Mouse (Mus musculus): Measurements from ENCODE around the gene Ush2a. TPM values are rescaled to one million over a fixed set of nuclear protein-coding genes. Genes with fewer than 3 reads are reported as not detected.
A peak's percentile ranks its signal among the peaks of the same experiment; 100 is the strongest.

Ush2a gene
- polyA plus RNA-seq, 1 experiment from 2014 or later = not detected

DNA sequence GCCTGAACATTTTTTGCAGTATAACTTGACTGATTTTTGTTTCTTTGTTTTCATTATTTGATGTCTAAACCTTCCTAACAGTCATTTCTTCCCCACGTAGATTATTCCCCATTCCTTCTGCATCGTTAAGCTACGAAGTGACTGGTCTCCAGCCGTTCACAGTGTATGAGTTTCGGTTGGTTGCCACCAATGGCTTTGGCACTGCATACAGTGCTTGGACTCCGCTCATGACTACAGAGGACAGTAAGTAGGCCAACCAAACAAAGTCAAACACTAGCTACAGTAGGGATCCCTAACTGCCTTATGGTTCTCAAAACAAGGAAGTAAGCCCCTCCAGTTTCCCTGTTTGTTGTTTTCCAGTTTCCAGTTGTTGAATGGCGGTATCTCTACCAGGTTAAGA lies 453.1 kb downstream of the Ush2a start:
- H3K36me3 ChIP-seq (replicated peaks; ENCODE audit: insufficient read depth, low read length) = no peaks in the 10 kb centered on the region
- TF ChIP-seq CTCF (IDR thresholded peaks at IDR 0.05; ENCODE audit: low read depth) = no peak
- TF ChIP-seq EP300 (IDR thresholded peaks at IDR 0.05; ENCODE audit: low read depth) = no peak
- ATAC-seq (no peak), DNase-seq (no peak)
- H3K4me2 ChIP-seq (ENCODE audit: low read depth, low read length) = no peak overlapping the region
- 83% methylated on average over 7 of the region's 7 CpGs for WGBS (ENCODE audit: insufficient replicate concordance)
- H3K9ac ChIP-seq (replicated peaks) = no peak overlapping the region
- H3K9me3 ChIP-seq (ENCODE audit: low read length) = no peaks in the 10 kb centered on the region
- no peak overlapping the region for H3K27ac ChIP-seq (ENCODE audit: low read depth)
- H3K27me3 ChIP-seq (ENCODE audit: insufficient read depth, low read length) = no peaks in the 10 kb centered on the region
- H3K4me3 ChIP-seq (ENCODE audit: low read depth, low read length) = no peak overlapping the region
- no peaks in the 10 kb centered on the region for H3K4me1 ChIP-seq (ENCODE audit: insufficient read depth)

- Histone ChIP-seq H3K9me3 (ENCODE audit: low read length) (no peaks in the 10 kb centered on the region), H3K27me3 (ENCODE audit: insufficient read depth, low read length) (no peaks in the 10 kb centered on the region), H3K4me3 (ENCODE audit: low read depth, low read length) (no peak overlapping the region), H3K36me3 (replicated peaks; ENCODE audit: insufficient read depth, low read length) (no peaks in the 10 kb centered on the region), H3K4me1 (ENCODE audit: insufficient read depth) (no peaks in the 10 kb centered on the region), H3K27ac (ENCODE audit: low read depth) (no peak overlapping the region), H3K4me2 (ENCODE audit: low read depth, low read length) (no peak overlapping the region), H3K9ac (replicated peaks) (no peak overlapping the region)
- no peak for TF ChIP-seq EP300 (IDR thresholded peaks at IDR 0.05; ENCODE audit: low read depth)
- no peak for TF ChIP-seq CTCF (IDR thresholded peaks at IDR 0.05; ENCODE audit: low read depth)
- DNase-seq = no peak
- WGBS (ENCODE audit: insufficient replicate concordance) = 74% methylated on average over 3 of the region's 3 CpGs
- 0 out of 2 replicates have a peak, but pooled peaks have one; percentile 29 for ATAC-seq
These were observed 455.1 kb downstream of the Ush2a start for GRCm38 (mm10) chr1:188716886-188717285.

DNA sequence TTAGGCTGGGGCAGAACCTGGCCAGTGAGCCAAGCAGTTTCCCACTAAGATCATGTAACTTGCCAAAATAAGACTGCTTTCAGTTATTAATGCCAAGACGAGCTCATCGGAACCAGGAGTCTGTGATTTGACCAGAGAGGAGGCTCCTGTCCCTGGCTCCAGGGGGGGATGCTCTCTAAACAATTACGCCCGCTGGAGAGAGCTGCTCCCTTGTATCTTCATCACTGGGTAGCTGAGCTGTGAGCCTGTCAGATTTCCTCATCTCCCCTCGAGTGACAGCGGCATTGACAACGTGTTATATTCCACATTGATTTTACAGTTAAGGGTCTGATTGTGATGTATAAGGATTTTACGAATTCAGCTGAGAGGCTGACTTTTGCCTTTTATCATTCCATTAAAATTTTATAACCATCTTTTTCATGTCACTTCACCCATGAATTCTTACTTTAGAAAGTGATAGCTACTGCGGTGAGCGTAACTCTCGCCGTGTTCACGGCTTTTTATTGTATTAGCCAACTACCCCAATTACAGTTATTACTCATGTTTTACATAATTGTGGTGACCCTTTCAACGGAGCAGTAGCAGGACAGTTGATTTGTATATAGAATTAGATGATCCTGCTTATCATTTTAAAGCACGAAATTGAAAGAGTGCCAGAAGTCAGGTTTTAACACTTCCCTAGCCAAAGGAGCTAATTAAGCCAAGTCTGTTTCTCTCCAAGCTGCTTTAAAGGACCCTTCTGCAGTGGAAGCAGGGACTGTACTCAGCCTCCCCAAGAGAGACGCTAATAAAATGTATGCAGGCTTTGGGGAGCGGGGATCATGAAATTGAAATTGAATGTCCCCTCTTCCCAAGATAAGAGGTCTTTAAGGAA lies 463.5 kb downstream of the Ush2a start:
- TF ChIP-seq CTCF (IDR thresholded peaks at IDR 0.05; ENCODE audit: low read depth) (no peak), EP300 (IDR thresholded peaks at IDR 0.05; ENCODE audit: low read depth) (no peak)
- Histone ChIP-seq H3K27ac (ENCODE audit: low read depth) (no peak overlapping the region), H3K4me2 (ENCODE audit: low read depth, low read length) (no peak overlapping the region), H3K9me3 (ENCODE audit: low read length) (no peaks in the 10 kb centered on the region), H3K9ac (replicated peaks) (no peak overlapping the region), H3K4me1 (ENCODE audit: insufficient read depth) (no peaks in the 10 kb centered on the region), H3K36me3 (replicated peaks; ENCODE audit: insufficient read depth, low read length) (no peaks in the 10 kb centered on the region), H3K4me3 (ENCODE audit: low read depth, low read length) (no peak overlapping the region), H3K27me3 (ENCODE audit: insufficient read depth, low read length) (no peaks in the 10 kb centered on the region)
- WGBS (ENCODE audit: insufficient replicate concordance) = 69% methylated on average over 17 of the region's 17 CpGs
- no peak for DNase-seq
- no peak for ATAC-seq

DNA sequence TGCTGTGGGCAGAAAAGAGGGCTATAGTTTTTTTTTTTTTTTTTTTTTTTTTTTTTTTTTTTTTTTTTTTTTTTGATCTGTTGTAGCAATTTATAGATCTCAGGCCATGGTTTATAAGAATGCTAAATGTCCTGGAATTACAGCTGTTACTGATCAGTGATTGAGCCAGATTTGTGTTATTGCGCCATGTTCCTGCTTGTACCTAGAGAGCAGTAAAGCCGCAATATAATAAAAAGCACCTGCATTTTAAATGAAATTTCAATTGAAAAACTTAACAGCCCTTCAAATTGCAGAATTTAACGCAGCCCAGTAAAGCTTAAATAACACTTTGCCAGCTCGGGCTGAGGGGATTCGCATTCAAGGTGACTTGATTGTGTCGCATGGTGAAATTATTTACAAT lies 465.1 kb downstream of the Ush2a start:
- Histone ChIP-seq H3K27me3 (ENCODE audit: insufficient read depth, low read length) (no peaks in the 10 kb centered on the region), H3K9ac (replicated peaks) (no peak overlapping the region), H3K9me3 (ENCODE audit: low read length) (no peaks in the 10 kb centered on the region), H3K36me3 (replicated peaks; ENCODE audit: insufficient read depth, low read length) (no peaks in the 10 kb centered on the region), H3K4me2 (ENCODE audit: low read depth, low read length) (no peak overlapping the region), H3K4me1 (ENCODE audit: insufficient read depth) (no peaks in the 10 kb centered on the region), H3K4me3 (ENCODE audit: low read depth, low read length) (no peak overlapping the region), H3K27ac (ENCODE audit: low read depth) (no peak overlapping the region)
- WGBS (ENCODE audit: insufficient replicate concordance) = 84% methylated on average over 6 of the region's 6 CpGs
- ATAC-seq (no peak), DNase-seq (no peak)
- no peak for TF ChIP-seq EP300 (IDR thresholded peaks at IDR 0.05; ENCODE audit: low read depth)
- no peak for TF ChIP-seq CTCF (IDR thresholded peaks at IDR 0.05; ENCODE audit: low read depth)

DNA sequence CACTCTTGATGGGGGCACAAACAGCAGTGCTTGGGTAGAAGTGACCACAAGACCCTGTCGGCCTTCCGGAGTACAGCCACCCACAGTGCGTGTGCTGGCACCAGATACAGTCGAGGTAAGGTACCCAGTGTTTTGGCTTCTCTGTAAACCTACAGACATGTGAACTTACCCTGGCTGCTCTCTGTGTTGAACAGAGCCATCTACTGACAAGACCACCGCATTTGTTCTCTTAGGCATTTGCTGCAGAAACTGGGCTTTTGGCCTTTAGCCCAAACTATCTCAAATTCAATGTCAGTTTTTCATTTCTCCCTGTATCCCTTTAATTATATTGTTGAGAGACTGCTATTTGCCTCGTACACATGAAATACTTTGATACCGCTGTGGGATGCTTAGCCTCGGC lies 466.8 kb downstream of the Ush2a start:
- Histone ChIP-seq H3K36me3 (replicated peaks; ENCODE audit: insufficient read depth, low read length) (no peaks in the 10 kb centered on the region), H3K4me2 (ENCODE audit: low read depth, low read length) (no peak overlapping the region), H3K9ac (replicated peaks) (no peak overlapping the region), H3K9me3 (ENCODE audit: low read length) (no peaks in the 10 kb centered on the region), H3K4me3 (ENCODE audit: low read depth, low read length) (no peak overlapping the region), H3K4me1 (ENCODE audit: insufficient read depth) (no peaks in the 10 kb centered on the region), H3K27ac (ENCODE audit: low read depth) (no peak overlapping the region), H3K27me3 (ENCODE audit: insufficient read depth, low read length) (no peaks in the 10 kb centered on the region)
- 80% methylated on average over 8 of the region's 8 CpGs for WGBS (ENCODE audit: insufficient replicate concordance)
- ATAC-seq (no peak), DNase-seq (no peak)
- TF ChIP-seq EP300 (IDR thresholded peaks at IDR 0.05; ENCODE audit: low read depth) (no peak), CTCF (IDR thresholded peaks at IDR 0.05; ENCODE audit: low read depth) (no peak)

GRCm38 (mm10) chr1:188729179-188729578 lies 467.4 kb downstream of the Ush2a start:
- Histone ChIP-seq H3K27ac (ENCODE audit: low read depth) (no peak overlapping the region), H3K9me3 (ENCODE audit: low read length) (no peaks in the 10 kb centered on the region), H3K4me1 (ENCODE audit: insufficient read depth) (no peaks in the 10 kb centered on the region), H3K9ac (replicated peaks) (no peak overlapping the region), H3K36me3 (replicated peaks; ENCODE audit: insufficient read depth, low read length) (no peaks in the 10 kb centered on the region), H3K27me3 (ENCODE audit: insufficient read depth, low read length) (no peaks in the 10 kb centered on the region), H3K4me2 (ENCODE audit: low read depth, low read length) (no peak overlapping the region), H3K4me3 (ENCODE audit: low read depth, low read length) (no peak overlapping the region)
- DNase-seq (no peak), ATAC-seq (no peak)
- WGBS (ENCODE audit: insufficient replicate concordance) = 68% methylated on average over 7 of the region's 7 CpGs
- no peak for TF ChIP-seq EP300 (IDR thresholded peaks at IDR 0.05; ENCODE audit: low read depth)
- no peak for TF ChIP-seq CTCF (IDR thresholded peaks at IDR 0.05; ENCODE audit: low read depth)
